Mouse (Mus musculus): ENCODE data around the gene Trpm4.

DNA sequence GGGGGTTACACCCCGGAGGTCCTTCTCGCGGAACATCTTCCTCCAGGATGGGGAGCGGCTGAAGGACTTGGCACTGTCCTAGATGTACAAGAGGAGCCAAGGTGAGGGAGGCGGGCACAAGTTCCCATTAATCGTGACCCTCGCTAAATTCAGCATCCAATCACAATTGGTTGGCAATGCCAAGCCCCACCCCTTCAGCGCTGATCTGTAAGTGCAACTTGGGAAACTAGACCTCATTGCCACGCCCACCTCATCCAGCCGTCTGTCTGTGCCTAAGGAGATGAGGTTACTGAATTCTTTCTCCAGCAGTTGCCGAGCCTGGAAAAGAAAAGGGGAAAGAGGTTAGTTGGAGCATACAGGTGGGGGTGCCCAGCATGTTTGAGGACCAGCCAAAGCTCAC, 7.1 kb upstream of the Trpm4 start:
- no peak for TF ChIP-seq CTCF (IDR thresholded peaks at IDR 0.05)
- no peak for TF ChIP-seq EP300 (IDR thresholded peaks at IDR 0.05)

All from lung, postnatal 0 days (tissue).